Mouse (Mus musculus): Measurements from ENCODE around the gene Parp8. TPM values are rescaled to one million over a fixed set of nuclear protein-coding genes. Genes with fewer than 3 reads are reported as not detected.
"Not testable (repeated sequence)": the region's sequence is repeated elsewhere in the genome, so short reads cannot be mapped to it uniquely, and the experiment has no call there.

The Parp8 gene
- polyA plus RNA-seq, 1 experiment from 2014 or later = 44.0 TPM

GRCm38 (mm10) chr13:116940761-116941160 is 84.6 kb downstream of the Parp8 start:
- Histone ChIP-seq H3K36me3 (replicated peaks; ENCODE audit: control insufficient read depth, insufficient read depth) (no peaks in the 10 kb centered on the region), H3K27me3 (ENCODE audit: control insufficient read depth, insufficient read depth, low read length) (no peaks in the 10 kb centered on the region), H3K27ac (no peak overlapping the region), H3K9me3 (ENCODE audit: control insufficient read depth, low read length) (no peaks in the 10 kb centered on the region), H3K4me1 (replicated peaks; ENCODE audit: control insufficient read depth, insufficient read depth, low read length) (peaks cover 9% of the 10 kb centered on the region; the same call in 1 of the 2 replicates), H3K4me2 (replicated peaks) (no peak overlapping the region), H3K9ac (no peak overlapping the region), H3K4me3 (replicated peaks; ENCODE audit: low read length) (no peak overlapping the region)
- WGBS = 77% methylated on average over 7 of the region's 7 CpGs
- ATAC-seq (ENCODE audit: low FRiP score) (no peak), DNase-seq (ENCODE audit: low spot score) (no peak)

GRCm38 (mm10) chr13:116937019-116937418 is 88.3 kb downstream of the Parp8 start:
- not testable (repeated sequence) for H3K27me3 ChIP-seq (ENCODE audit: control insufficient read depth, insufficient read depth, low read length); H3K27ac ChIP-seq; H3K4me1 ChIP-seq (replicated peaks; ENCODE audit: control insufficient read depth, insufficient read depth, low read length); H3K9me3 ChIP-seq (ENCODE audit: control insufficient read depth, low read length); DNase-seq (ENCODE audit: low spot score); ATAC-seq (ENCODE audit: low FRiP score); H3K36me3 ChIP-seq (replicated peaks; ENCODE audit: control insufficient read depth, insufficient read depth); H3K4me3 ChIP-seq (replicated peaks; ENCODE audit: low read length); H3K9ac ChIP-seq; H3K4me2 ChIP-seq (replicated peaks)
- 92% methylated on average over 3 of the region's 3 CpGs for WGBS

- H3K4me3 ChIP-seq (replicated peaks; ENCODE audit: low read length) = no peak overlapping the region
- H3K4me2 ChIP-seq (replicated peaks) = no peak overlapping the region
- H3K9me3 ChIP-seq (ENCODE audit: control insufficient read depth, low read length) = no peaks in the 10 kb centered on the region
- ATAC-seq (ENCODE audit: low FRiP score) (no peak), DNase-seq (ENCODE audit: low spot score) (no peak)
- H3K27me3 ChIP-seq (ENCODE audit: control insufficient read depth, insufficient read depth, low read length) = no peaks in the 10 kb centered on the region
- WGBS = 83% methylated on average over 6 of the region's 6 CpGs
- no peak overlapping the region for H3K9ac ChIP-seq
- H3K36me3 ChIP-seq (replicated peaks; ENCODE audit: control insufficient read depth, insufficient read depth) = peaks cover 16% of the 10 kb centered on the region
- H3K27ac ChIP-seq = no peak overlapping the region
- no peaks in the 10 kb centered on the region for H3K4me1 ChIP-seq (replicated peaks; ENCODE audit: control insufficient read depth, insufficient read depth, low read length)
These were observed 107.9 kb downstream of the Parp8 start for GRCm38 (mm10) chr13:116917387-116917930.

GRCm38 (mm10) chr13:116908284-116908683 is 117.1 kb downstream of the Parp8 start:
- 93% methylated on average over 3 of the region's 3 CpGs for WGBS

GRCm38 (mm10) chr13:116903394-116903793 is 121.9 kb downstream of the Parp8 start:
- ATAC-seq (ENCODE audit: low FRiP score) (no peak), DNase-seq (ENCODE audit: low spot score) (no peak)
- H3K4me3 ChIP-seq (replicated peaks; ENCODE audit: low read length) = no peak overlapping the region
- H3K9me3 ChIP-seq (ENCODE audit: control insufficient read depth, low read length) = no peaks in the 10 kb centered on the region
- 70% methylated on average over 5 of the region's 5 CpGs for WGBS
- H3K4me2 ChIP-seq (replicated peaks) = no peak overlapping the region
- no peaks in the 10 kb centered on the region for H3K4me1 ChIP-seq (replicated peaks; ENCODE audit: control insufficient read depth, insufficient read depth, low read length)
- H3K9ac ChIP-seq = no peak overlapping the region
- H3K27ac ChIP-seq = no peak overlapping the region
- no peaks in the 10 kb centered on the region for H3K27me3 ChIP-seq (ENCODE audit: control insufficient read depth, insufficient read depth, low read length)
- peaks cover 8% of the 10 kb centered on the region; the same call in 1 of the 2 replicates for H3K36me3 ChIP-seq (replicated peaks; ENCODE audit: control insufficient read depth, insufficient read depth)

More at GRCm38 (mm10) chr13:116908284-116908683, 117.1 kb downstream of the Parp8 start:
- no peak for DNase-seq (ENCODE audit: low spot score)
- Histone ChIP-seq H3K4me2 (replicated peaks) (no peak overlapping the region), H3K36me3 (replicated peaks; ENCODE audit: control insufficient read depth, insufficient read depth) (no peaks in the 10 kb centered on the region), H3K27me3 (ENCODE audit: control insufficient read depth, insufficient read depth, low read length) (no peaks in the 10 kb centered on the region), H3K9ac (no peak overlapping the region), H3K27ac (no peak overlapping the region), H3K4me1 (replicated peaks; ENCODE audit: control insufficient read depth, insufficient read depth, low read length) (no peaks in the 10 kb centered on the region), H3K9me3 (ENCODE audit: control insufficient read depth, low read length) (no peaks in the 10 kb centered on the region), H3K4me3 (replicated peaks; ENCODE audit: low read length) (no peak overlapping the region)
- ATAC-seq (ENCODE audit: low FRiP score) = no peak

GRCm38 (mm10) chr13:116898395-116898794 is 126.9 kb downstream of the Parp8 start:
- H3K4me3 ChIP-seq (replicated peaks; ENCODE audit: low read length) = no peak overlapping the region
- no peaks in the 10 kb centered on the region for H3K9me3 ChIP-seq (ENCODE audit: control insufficient read depth, low read length)
- no peak for ATAC-seq (ENCODE audit: low FRiP score)
- no peaks in the 10 kb centered on the region for H3K27me3 ChIP-seq (ENCODE audit: control insufficient read depth, insufficient read depth, low read length)
- no peak for DNase-seq (ENCODE audit: low spot score)
- H3K4me2 ChIP-seq (replicated peaks) = no peak overlapping the region
- WGBS = 90% methylated on average over 5 of the region's 5 CpGs
- no peak overlapping the region for H3K27ac ChIP-seq
- H3K36me3 ChIP-seq (replicated peaks; ENCODE audit: control insufficient read depth, insufficient read depth) = peaks cover 23% of the 10 kb centered on the region
- H3K9ac ChIP-seq = no peak overlapping the region
- H3K4me1 ChIP-seq (replicated peaks; ENCODE audit: control insufficient read depth, insufficient read depth, low read length) = no peaks in the 10 kb centered on the region

GRCm38 (mm10) chr13:116897711-116898110 is 127.6 kb downstream of the Parp8 start:
- H3K9me3 ChIP-seq (ENCODE audit: control insufficient read depth, low read length) = no peaks in the 10 kb centered on the region
- no peak overlapping the region for H3K9ac ChIP-seq
- no peak for DNase-seq (ENCODE audit: low spot score)
- H3K4me2 ChIP-seq (replicated peaks) = no peak overlapping the region
- peaks cover 27% of the 10 kb centered on the region for H3K36me3 ChIP-seq (replicated peaks; ENCODE audit: control insufficient read depth, insufficient read depth)
- H3K4me1 ChIP-seq (replicated peaks; ENCODE audit: control insufficient read depth, insufficient read depth, low read length) = no peaks in the 10 kb centered on the region
- ATAC-seq (ENCODE audit: low FRiP score) = no peak
- WGBS = 91% methylated on average over 1 of the region's 1 CpGs
- no peaks in the 10 kb centered on the region for H3K27me3 ChIP-seq (ENCODE audit: control insufficient read depth, insufficient read depth, low read length)
- H3K4me3 ChIP-seq (replicated peaks; ENCODE audit: low read length) = no peak overlapping the region
- no peak overlapping the region for H3K27ac ChIP-seq

GRCm38 (mm10) chr13:116884422-116884942 is 140.9 kb downstream of the Parp8 start:
- Histone ChIP-seq H3K9ac (no peak overlapping the region), H3K27ac (no peak overlapping the region), H3K27me3 (ENCODE audit: control insufficient read depth, insufficient read depth, low read length) (no peaks in the 10 kb centered on the region), H3K4me1 (replicated peaks; ENCODE audit: control insufficient read depth, insufficient read depth, low read length) (no peaks in the 10 kb centered on the region), H3K36me3 (replicated peaks; ENCODE audit: control insufficient read depth, insufficient read depth) (no peaks in the 10 kb centered on the region; the same call in 1 of the 2 replicates), H3K4me3 (replicated peaks; ENCODE audit: low read length) (no peak overlapping the region), H3K9me3 (ENCODE audit: control insufficient read depth, low read length) (no peaks in the 10 kb centered on the region), H3K4me2 (replicated peaks) (no peak overlapping the region)
- no peak for DNase-seq (ENCODE audit: low spot score)
- no peak for ATAC-seq (ENCODE audit: low FRiP score)
- 72% methylated on average over 9 of the region's 9 CpGs for WGBS

- WGBS = 88% methylated on average over 7 of the region's 7 CpGs
- no peak overlapping the region for H3K27ac ChIP-seq
- ATAC-seq (ENCODE audit: low FRiP score) = no peak
These were observed 143.1 kb downstream of the Parp8 start for GRCm38 (mm10) chr13:116882226-116882625.

More at GRCm38 (mm10) chr13:116882226-116882625, 143.1 kb downstream of the Parp8 start:
- no peak for DNase-seq (ENCODE audit: low spot score)
- no peaks in the 10 kb centered on the region for H3K9me3 ChIP-seq (ENCODE audit: control insufficient read depth, low read length)
- no peak overlapping the region for H3K4me2 ChIP-seq (replicated peaks)
- H3K4me3 ChIP-seq (replicated peaks; ENCODE audit: low read length) = no peak overlapping the region
- no peaks in the 10 kb centered on the region for H3K4me1 ChIP-seq (replicated peaks; ENCODE audit: control insufficient read depth, insufficient read depth, low read length)
- H3K27me3 ChIP-seq (ENCODE audit: control insufficient read depth, insufficient read depth, low read length) = no peaks in the 10 kb centered on the region
- no peaks in the 10 kb centered on the region; the same call in none of the 2 replicates for H3K36me3 ChIP-seq (replicated peaks; ENCODE audit: control insufficient read depth, insufficient read depth)
- no peak overlapping the region for H3K9ac ChIP-seq
